Comparison of ENCODE assay signal across 9 mouse cellular contexts in genomic region chr2:29802827-29803201, GRCm38 (mm10). TPM values are rescaled to one million over a fixed set of nuclear protein-coding genes. Genes with fewer than 3 reads are reported as not detected.
DNase-seq lines count a peak whose midpoint lies in the region; ATAC-seq and TF ChIP-seq lines count a peak whose summit lies in the region.
"Had no signal": no experiment of that assay in that cellular context is flagged by ENCODE, and none has a peak within 500 bp of the region (broad histone marks: within the 10 kb centered on the region; RNA-seq: fewer than 3 reads in every experiment).

No protein-coding gene starts in this region.

- H3K36me3 ChIP-seq in heart, adult 2 months (ENCODE audit: control insufficient read depth, insufficient read depth, low read length), result no peaks in the 10 kb centered on the region
- no peaks in the 10 kb centered on the region for H3K36me3 ChIP-seq in forebrain, embryonic 11.5 days (ENCODE audit: control insufficient read depth, insufficient read depth, low read length)
- H3K36me3 ChIP-seq in liver, embryonic 13.5 days, result peaks cover 4% of the 10 kb centered on the region; the same call in 1 of the 2 replicates

- H3K27ac ChIP-seq in heart, adult 2 months, result peak overlapping the region; percentile 79
- H3K27ac ChIP-seq in forebrain, embryonic 11.5 days (ENCODE audit: low read depth, low read length), result 0 out of 2 replicates have a peak overlapping the region, but pooled peaks have one; percentile 32
- no peak overlapping the region for H3K27ac ChIP-seq in liver, embryonic 13.5 days

- ATAC-seq in CD4-positive, CD25-positive, alpha-beta regulatory T cell, adult 4 months, result peak; percentile 5
- no peak; the same call in 1 of the 2 replicates for ATAC-seq in forebrain, embryonic 11.5 days (replicated peaks; ENCODE audit: low FRiP score)
- ATAC-seq in liver, embryonic 13.5 days (ENCODE audit: low read depth), result no peak
- no peak; the same call in 1 of the 2 replicates for ATAC-seq in megakaryocyte-erythroid progenitor cell, adult 5-6 weeks (replicated peaks; ENCODE audit: low FRiP score, low TSS enrichment, poor library complexity, severe bottlenecking)

- H3K27me3 ChIP-seq in heart, adult 2 months (ENCODE audit: control insufficient read depth, insufficient read depth, low read length), result no peaks in the 10 kb centered on the region
- H3K27me3 ChIP-seq in forebrain, embryonic 11.5 days (ENCODE audit: control insufficient read depth, insufficient read depth, low read length), result no peaks in the 10 kb centered on the region
- peaks cover 35% of the 10 kb centered on the region for H3K27me3 ChIP-seq in liver, embryonic 13.5 days

- H3K4me3 ChIP-seq in heart, adult 2 months, result peak overlapping the region; percentile 75
- peak overlapping the region; percentile 80 for H3K4me3 ChIP-seq in forebrain, embryonic 11.5 days (ENCODE audit: low read depth, low read length)
- H3K4me3 ChIP-seq in liver, embryonic 13.5 days (replicated peaks), result peak overlapping the region; percentile 80

- H3K9me3 ChIP-seq in forebrain, embryonic 11.5 days (ENCODE audit: control insufficient read depth, low read length), result no peaks in the 10 kb centered on the region
- no peaks in the 10 kb centered on the region for H3K9me3 ChIP-seq in liver, embryonic 13.5 days (replicated peaks)

- peak overlapping the region; percentile 90 for H3K9ac ChIP-seq in heart, adult 2 months (ENCODE audit: low read depth, low read length)
- H3K9ac ChIP-seq in forebrain, embryonic 11.5 days (ENCODE audit: low read length), result peak overlapping the region; percentile 78
- peak overlapping the region; percentile 79 for H3K9ac ChIP-seq in liver, embryonic 13.5 days

- no peak for DNase-seq in heart, adult 2 months
- no peak for DNase-seq in heart, adult 9 months (ENCODE audit: low spot score in 2 of 2)
- DNase-seq in forebrain, embryonic 11.5 days (ENCODE audit: low spot score), result no peak
- DNase-seq in liver, embryonic 13.5 days, result no peak
- no peak for DNase-seq in adrenal gland, adult 18-20 months (ENCODE audit: low spot score in 2 of 2)
- DNase-seq in cerebellum, adult 18-20 months, result no peak

- peak overlapping the region; percentile 81 for H3K4me2 ChIP-seq in forebrain, embryonic 11.5 days (ENCODE audit: low read depth, low read length, severe bottlenecking)
- H3K4me2 ChIP-seq in liver, embryonic 13.5 days, result peak overlapping the region; percentile 99

- H3K79me2 ChIP-seq in heart, adult 2 months (replicated peaks; ENCODE audit: control insufficient read depth, insufficient read depth, low read length), result no peaks in the 10 kb centered on the region

- no peak for TF ChIP-seq POLR2A in heart, adult 2 months (IDR thresholded peaks at IDR 0.05; ENCODE audit: insufficient read depth, low read depth, low read length)

- WGBS in heart, adult 2 months, result under 1% methylated on average over 37 of the region's 39 CpGs
- 0% methylated on average over 35 of the region's 39 CpGs for WGBS in forebrain, embryonic 11.5 days
- WGBS in liver, embryonic 13.5 days (ENCODE audit: insufficient replicate concordance), result 0% methylated on average over 39 of the region's 39 CpGs

- intact Hi-C loops in heart, adult 2 months (cut with DNase I), result loop anchor here (2.0 to 10.0 kb wide), 3 partner anchors 16 to 1182 kb away; partner anchors contain the start of genes BC005624, Coq4 and Usp20

- no peak for TF ChIP-seq EP300 in heart, adult 2 months (IDR thresholded peaks at IDR 0.05; ENCODE audit: insufficient read depth, low read depth, low read length)

- TF ChIP-seq CTCF in heart, adult 2 months (IDR thresholded peaks at IDR 0.05), result no peak

- peaks cover 2% of the 10 kb centered on the region; the same call in 1 of the 2 replicates for H3K4me1 ChIP-seq in heart, adult 2 months (ENCODE audit: control insufficient read depth, insufficient read depth, low read length)
- H3K4me1 ChIP-seq in forebrain, embryonic 11.5 days (replicated peaks; ENCODE audit: control insufficient read depth, insufficient read depth, low read length), result peaks cover 3% of the 10 kb centered on the region; the same call in 1 of the 2 replicates
- H3K4me1 ChIP-seq in liver, embryonic 13.5 days (replicated peaks), result peaks cover 14% of the 10 kb centered on the region

RNA-seq across cellular contexts. Expression of gene Slc27a4, which starts 0.4 kb away (rescaled TPM):
- 10 to 100 TPM; 16.6 to 18.0 TPM for total RNA-seq in heart, adult 2 months (2021)
- polyA plus RNA-seq in heart, adult 2 months (2012; rRNA removed), result 17.0 and 22.6 TPM in 2 replicates
- polyA plus RNA-seq in CD4-positive, CD25-positive, alpha-beta regulatory T cell, adult 4 months (2017; shearing (Covaris generic)), result 1 to 10 TPM; 1.1 to 1.8 TPM
- polyA plus RNA-seq in forebrain, embryonic 11.5 days (2014; fragmentation: Nextera tagmentation; extraction: Ambion mirVana), result 11.9 and 13.9 TPM in 2 replicates
- 2.3 and 2.4 TPM in 2 replicates for polyA plus RNA-seq in liver, embryonic 13.5 days (2015; fragmentation: Nextera tagmentation; extraction: Ambion mirVana)
- total RNA-seq in megakaryocyte-erythroid progenitor cell, adult 5-6 weeks (2014; fragmentation: Nextera tagmentation), result 3.6 and 5.5 TPM in 2 replicates
- total RNA-seq in megakaryocyte-erythroid progenitor cell, adult 5-6 weeks (2017), result 2.1 and 3.3 TPM in 2 replicates
- 10 to 100 TPM; 27.4 to 40.6 TPM for total RNA-seq in adrenal gland, adult 18-20 months (2021)

RNA-seq across cellular contexts. Expression of gene Trub2, which starts 14.5 kb away (rescaled TPM):
- total RNA-seq in heart, adult 2 months (2021), result 10 to 100 TPM; 24.4 to 32.5 TPM
- polyA plus RNA-seq in heart, adult 2 months (2012; rRNA removed), result 34.0 and 44.3 TPM in 2 replicates
- 10 to 100 TPM; 20.3 to 34.2 TPM for polyA plus RNA-seq in CD4-positive, CD25-positive, alpha-beta regulatory T cell, adult 4 months (2017; shearing (Covaris generic))
- polyA plus RNA-seq in forebrain, embryonic 11.5 days (2014; fragmentation: Nextera tagmentation; extraction: Ambion mirVana), result 34.0 and 35.0 TPM in 2 replicates
- 16.2 and 19.1 TPM in 2 replicates for polyA plus RNA-seq in liver, embryonic 13.5 days (2015; fragmentation: Nextera tagmentation; extraction: Ambion mirVana)
- 36.2 and 44.9 TPM in 2 replicates for total RNA-seq in megakaryocyte-erythroid progenitor cell, adult 5-6 weeks (2014; fragmentation: Nextera tagmentation)
- 28.5 and 65.2 TPM in 2 replicates for total RNA-seq in megakaryocyte-erythroid progenitor cell, adult 5-6 weeks (2017)
- total RNA-seq in adrenal gland, adult 18-20 months (2021), result 10 to 100 TPM; 31.1 to 31.4 TPM

RNA-seq across cellular contexts. Expression of gene Coq4, which starts 15.5 kb away (rescaled TPM):
- 10 to 100 TPM; 15.8 to 22.7 TPM for total RNA-seq in heart, adult 2 months (2021)
- 28.6 and 38.6 TPM in 2 replicates for polyA plus RNA-seq in heart, adult 2 months (2012; rRNA removed)
- 10 to 100 TPM in 1 of 2 experiments, 1 to 10 TPM in 1; 5.0 to 11.6 TPM for polyA plus RNA-seq in CD4-positive, CD25-positive, alpha-beta regulatory T cell, adult 4 months (2017; shearing (Covaris generic))
- 38.2 and 40.5 TPM in 2 replicates for polyA plus RNA-seq in forebrain, embryonic 11.5 days (2014; fragmentation: Nextera tagmentation; extraction: Ambion mirVana)
- polyA plus RNA-seq in liver, embryonic 13.5 days (2015; fragmentation: Nextera tagmentation; extraction: Ambion mirVana), result 15.2 and 15.6 TPM in 2 replicates
- 13.6 and 20.9 TPM in 2 replicates for total RNA-seq in megakaryocyte-erythroid progenitor cell, adult 5-6 weeks (2014; fragmentation: Nextera tagmentation)
- total RNA-seq in megakaryocyte-erythroid progenitor cell, adult 5-6 weeks (2017), result 4.2 and 7.2 TPM in 2 replicates
- total RNA-seq in adrenal gland, adult 18-20 months (2021), result 10 to 100 TPM; 21.0 to 23.4 TPM

RNA-seq across cellular contexts. Expression of gene Urm1, which starts 17.1 kb away (rescaled TPM):
- total RNA-seq in heart, adult 2 months (2021), result 10 to 100 TPM; 31.7 to 34.4 TPM
- 30.5 and 38.3 TPM in 2 replicates for polyA plus RNA-seq in heart, adult 2 months (2012; rRNA removed)
- 10 to 100 TPM; 21.1 to 25.3 TPM for polyA plus RNA-seq in CD4-positive, CD25-positive, alpha-beta regulatory T cell, adult 4 months (2017; shearing (Covaris generic))
- polyA plus RNA-seq in forebrain, embryonic 11.5 days (2014; fragmentation: Nextera tagmentation; extraction: Ambion mirVana), result 18.1 and 19.2 TPM in 2 replicates
- polyA plus RNA-seq in liver, embryonic 13.5 days (2015; fragmentation: Nextera tagmentation; extraction: Ambion mirVana), result 9.9 and 11.4 TPM in 2 replicates
- 14.4 and 32.5 TPM in 2 replicates for total RNA-seq in megakaryocyte-erythroid progenitor cell, adult 5-6 weeks (2014; fragmentation: Nextera tagmentation)
- 15.8 and 24.9 TPM in 2 replicates for total RNA-seq in megakaryocyte-erythroid progenitor cell, adult 5-6 weeks (2017)
- total RNA-seq in adrenal gland, adult 18-20 months (2021), result 10 to 100 TPM; 36.2 to 43.9 TPM

RNA-seq across cellular contexts. Expression of gene Gm13547, which starts 43.7 kb away (rescaled TPM):
- not detected for total RNA-seq in heart, adult 2 months (2021)
- not detected in 2 replicates for polyA plus RNA-seq in heart, adult 2 months (2012; rRNA removed)
- not detected for polyA plus RNA-seq in CD4-positive, CD25-positive, alpha-beta regulatory T cell, adult 4 months (2017; shearing (Covaris generic))
- not detected in 2 replicates for polyA plus RNA-seq in forebrain, embryonic 11.5 days (2014; fragmentation: Nextera tagmentation; extraction: Ambion mirVana)
- not detected in 2 replicates for polyA plus RNA-seq in liver, embryonic 13.5 days (2015; fragmentation: Nextera tagmentation; extraction: Ambion mirVana)
- total RNA-seq in megakaryocyte-erythroid progenitor cell, adult 5-6 weeks (2014; fragmentation: Nextera tagmentation), result 3.6 TPM in 1 of 2 replicates, not detected in the other
- not detected in 2 replicates for total RNA-seq in megakaryocyte-erythroid progenitor cell, adult 5-6 weeks (2017)
- not detected for total RNA-seq in adrenal gland, adult 18-20 months (2021)
- polyA plus RNA-seq: large intestine, adult 2 months had no signal
